Mouse (Mus musculus) hindbrain, embryonic 14.5 days (tissue): ENCODE measurements around the gene Spg20. TPM values are rescaled to one million over a fixed set of nuclear protein-coding genes. Genes with fewer than 3 reads are reported as not detected.

Experiments
- ATAC-seq: fragments of 200-750 bp; cut with Nextera tagmentation; 2 replicates; pipeline ENCODE4 v1.8.0; 2017; ENCODE audit warnings: moderate number of reproducible peaks, mild to moderate bottlenecking, moderate TSS enrichment, moderate library complexity; ENCODE audit not compliant: low FRiP score
- DNase-seq: peaks from one replicate; pipeline ENCODE4 v3.0.0-alpha.2; 2015; ENCODE audit warnings: low spot score
- H3K27ac ChIP-seq: fragments of 300-500 bp; sonication (generic); 2 replicates; pipeline ENCODE4 v1.5.1; 2014; ENCODE audit warnings: mild to moderate bottlenecking, moderate library complexity
- H3K27me3 ChIP-seq: fragments of 300-500 bp; sonication (generic); 2 replicates; pipeline ENCODE4 v1.6.1; 2014; ENCODE audit warnings: mild to moderate bottlenecking, low read length, mixed read lengths; ENCODE audit not compliant: control insufficient read depth, insufficient read depth
- H3K36me3 ChIP-seq: fragments of 300-500 bp; sonication (generic); replicated peaks from 2 replicates; pipeline ENCODE4 v1.6.1; 2014; ENCODE audit not compliant: control insufficient read depth, insufficient read depth
- H3K4me1 ChIP-seq: fragments of 300-500 bp; sonication (generic); replicated peaks from 2 replicates; pipeline ENCODE4 v1.6.1; 2014; ENCODE audit warnings: antibody characterized with exemption, low read length, mixed read lengths; ENCODE audit not compliant: control insufficient read depth, insufficient read depth
- H3K4me2 ChIP-seq: fragments of 300-500 bp; sonication (generic); replicated peaks from 2 replicates; pipeline ENCODE4 v1.6.1; 2014; ENCODE audit warnings: mild to moderate bottlenecking, moderate library complexity
- H3K4me3 ChIP-seq: fragments of 300-500 bp; sonication (generic); replicated peaks from 2 replicates; pipeline ENCODE4 v1.5.1; 2014; ENCODE audit warnings: mild to moderate bottlenecking, low read length
- H3K9ac ChIP-seq: fragments of 300-500 bp; sonication (generic); 2 replicates; pipeline ENCODE4 v1.6.1; 2014
- H3K9me3 ChIP-seq: fragments of 300-500 bp; sonication (generic); 2 replicates; pipeline ENCODE4 v1.6.1; 2016; ENCODE audit warnings: low read length; ENCODE audit not compliant: control insufficient read depth
- WGBS: fragments of 180-500 bp; shearing (Covaris S2); extraction: QIAGEN DNeasy Blood & Tissue Kit; methylation state at CpG from one replicate; pipeline ENCODE4 v1.1.7; 2014; 5-methylcytosine and 5-hydroxymethylcytosine counted together
- polyA plus RNA-seq: library from polyadenylated mRNA; unstranded; fragments of >200 nt; fragmentation: Nextera tagmentation; extraction: Ambion mirVana; gene quantifications from 2 replicates; pipeline ENCODE4 v1.2.1, GENCODE M21; 2014

The Spg20 gene
- polyA plus RNA-seq, 1 experiment from 2014 or later = 19.5 TPM

DNA sequence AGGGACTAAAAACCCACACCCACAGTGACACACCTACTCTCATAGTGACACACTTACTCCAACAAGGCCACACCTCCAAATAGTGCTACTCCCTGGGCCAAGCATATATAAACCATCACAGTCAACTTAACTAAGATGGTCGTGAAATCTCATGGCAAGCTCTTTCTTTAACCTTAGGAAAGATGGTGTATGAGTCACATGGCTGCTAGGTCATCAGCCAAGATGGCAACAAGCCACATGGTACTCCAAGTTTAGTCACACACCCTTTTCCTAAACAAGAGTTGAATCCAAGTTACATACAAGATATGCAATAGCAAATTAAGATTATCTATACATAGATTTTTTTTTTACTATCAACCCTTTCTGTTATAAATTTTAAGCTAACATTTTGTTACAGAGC, 18.7 kb upstream of the Spg20 start:
- ATAC-seq (no peak), DNase-seq (no peak)
- peaks cover 4% of the 10 kb centered on the region; the same call in 1 of the 2 replicates for H3K4me1 ChIP-seq
- no peaks in the 10 kb centered on the region for H3K9me3 ChIP-seq
- H3K4me2 ChIP-seq = no peak overlapping the region
- H3K9ac ChIP-seq = no peak overlapping the region
- WGBS = 83% methylated on average over 1 of the region's 1 CpGs
- no peak overlapping the region for H3K4me3 ChIP-seq
- H3K36me3 ChIP-seq = no peaks in the 10 kb centered on the region
- no peaks in the 10 kb centered on the region for H3K27me3 ChIP-seq
- H3K27ac ChIP-seq = no peak overlapping the region

DNA sequence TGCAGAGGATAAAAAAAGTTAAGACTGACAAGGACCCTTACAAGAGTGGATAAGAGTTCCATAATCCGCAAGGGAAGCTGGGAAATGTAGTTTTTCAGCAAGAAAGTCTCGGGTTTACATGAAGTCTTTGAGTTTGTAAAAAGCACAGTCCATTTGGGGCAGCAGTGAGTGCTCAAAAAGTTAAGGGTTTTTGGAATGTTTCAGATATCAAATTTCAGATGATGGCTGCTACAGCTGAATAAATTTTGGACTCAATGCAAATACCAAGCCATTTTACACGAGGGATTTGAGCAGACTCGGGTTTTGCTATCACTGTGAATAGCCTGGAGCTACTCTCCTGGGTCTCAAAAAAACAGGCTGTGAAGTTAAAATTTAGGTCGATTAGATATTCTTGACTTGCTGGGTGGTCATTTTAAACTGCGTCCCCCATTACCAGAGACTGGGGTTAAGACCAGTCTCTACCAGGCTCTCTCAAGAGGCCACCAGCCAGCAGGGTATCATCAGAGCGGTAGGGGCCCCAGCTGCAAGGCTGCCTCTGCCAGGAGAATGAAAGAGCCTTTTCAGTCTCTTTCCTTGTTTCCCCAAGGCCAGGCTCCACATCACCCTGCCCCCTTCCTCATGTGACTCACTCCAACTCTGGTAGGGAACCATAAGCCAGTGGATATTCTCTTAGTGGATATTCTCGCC, 15.8 kb upstream of the Spg20 start:
- Histone ChIP-seq H3K4me3 (no peak overlapping the region), H3K27ac (peak overlapping the region; percentile 26; the same call in 1 of the 2 replicates), H3K4me2 (no peak overlapping the region; the same call in 1 of the 2 replicates), H3K4me1 (peaks cover 4% of the 10 kb centered on the region; the same call in 1 of the 2 replicates), H3K9me3 (no peaks in the 10 kb centered on the region), H3K36me3 (no peaks in the 10 kb centered on the region), H3K9ac (no peak overlapping the region), H3K27me3 (no peaks in the 10 kb centered on the region)
- WGBS = 25% methylated on average over 8 of the region's 8 CpGs
- ATAC-seq = peak; percentile 74; the same call in 1 of the 2 replicates
- DNase-seq = no peak

DNA sequence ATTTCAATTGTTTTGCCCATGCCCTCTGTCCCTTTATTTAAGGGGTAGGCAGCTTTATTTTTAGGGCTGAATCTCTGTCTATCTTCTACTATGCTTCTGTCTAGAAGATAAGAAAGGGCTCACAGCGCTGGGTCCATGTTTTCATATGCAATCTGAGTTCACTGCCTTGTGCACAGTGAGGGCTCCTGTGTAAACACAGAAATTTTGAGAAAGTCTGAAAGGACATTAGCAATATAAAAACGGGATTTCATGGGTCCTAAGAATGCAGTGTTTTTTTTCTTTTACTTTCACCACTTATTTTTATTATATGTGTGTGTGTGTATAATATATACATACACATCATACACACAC, 15.3 kb upstream of the Spg20 start:
- Histone ChIP-seq H3K27ac (peak overlapping the region; percentile 26; the same call in 1 of the 2 replicates), H3K4me3 (no peak overlapping the region), H3K36me3 (no peaks in the 10 kb centered on the region), H3K9me3 (no peaks in the 10 kb centered on the region), H3K4me2 (no peak overlapping the region), H3K9ac (no peak overlapping the region), H3K27me3 (no peaks in the 10 kb centered on the region), H3K4me1 (peaks cover 4% of the 10 kb centered on the region; the same call in 1 of the 2 replicates)
- 75% methylated on average over 2 of the region's 2 CpGs for WGBS
- DNase-seq (no peak), ATAC-seq (peak; percentile 17; the same call in 1 of the 2 replicates)

DNA sequence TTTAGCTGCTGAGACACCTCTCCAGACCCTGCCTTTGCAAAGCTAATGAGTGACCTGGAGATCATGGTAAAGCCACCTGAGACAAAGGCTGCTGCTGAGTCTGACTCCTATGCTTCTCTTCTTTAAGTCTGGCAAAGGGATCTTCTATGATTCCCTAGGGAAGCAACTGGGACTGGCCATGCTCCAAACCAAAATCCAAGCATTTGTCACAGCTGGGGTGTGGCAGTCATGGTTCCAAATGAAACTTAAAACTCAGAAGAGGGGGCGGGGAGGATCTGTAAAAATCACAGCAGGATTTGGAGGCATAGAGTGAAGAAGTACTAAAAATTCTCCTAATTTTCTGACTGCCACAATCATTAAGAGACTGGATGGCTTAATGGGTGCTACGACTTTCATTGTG, 14.7 kb upstream of the Spg20 start:
- ATAC-seq (no peak), DNase-seq (no peak)
- no peak overlapping the region for H3K27ac ChIP-seq
- 73% methylated on average over 2 of the region's 2 CpGs for WGBS
- H3K4me3 ChIP-seq = no peak overlapping the region
- H3K27me3 ChIP-seq = no peaks in the 10 kb centered on the region
- H3K9ac ChIP-seq = no peak overlapping the region
- no peaks in the 10 kb centered on the region for H3K9me3 ChIP-seq
- no peaks in the 10 kb centered on the region for H3K36me3 ChIP-seq
- no peak overlapping the region for H3K4me2 ChIP-seq
- H3K4me1 ChIP-seq = peaks cover 4% of the 10 kb centered on the region; the same call in 1 of the 2 replicates

DNA sequence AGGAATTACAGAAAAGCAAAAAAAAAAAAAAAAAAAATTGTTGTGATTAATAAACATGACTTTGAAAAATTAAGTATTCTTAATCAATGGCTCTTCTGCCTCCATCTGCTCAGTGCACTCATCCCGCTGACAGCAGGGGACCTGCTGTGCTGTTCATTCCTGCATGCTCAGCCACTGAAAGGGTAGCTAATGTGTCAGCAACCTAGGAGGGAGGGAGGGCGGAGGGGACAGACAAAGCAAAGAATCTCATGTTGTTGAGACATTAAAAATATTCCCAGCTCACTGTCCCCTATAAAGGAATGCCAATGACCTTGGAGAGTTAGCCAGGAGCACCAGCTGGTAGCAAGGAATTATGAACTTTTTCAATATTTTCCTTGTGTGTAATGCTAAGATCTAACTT, 13.9 kb upstream of the Spg20 start:
- Histone ChIP-seq H3K27me3 (no peaks in the 10 kb centered on the region), H3K36me3 (no peaks in the 10 kb centered on the region), H3K4me2 (no peak overlapping the region), H3K4me3 (no peak overlapping the region), H3K9me3 (no peaks in the 10 kb centered on the region), H3K9ac (no peak overlapping the region), H3K4me1 (peaks cover 4% of the 10 kb centered on the region; the same call in 1 of the 2 replicates), H3K27ac (0 out of 2 replicates have a peak overlapping the region, but pooled peaks have one; percentile 32)
- WGBS = 24% methylated on average over 2 of the region's 2 CpGs
- DNase-seq (no peak), ATAC-seq (peak; percentile 71; the same call in 1 of the 2 replicates)

DNA sequence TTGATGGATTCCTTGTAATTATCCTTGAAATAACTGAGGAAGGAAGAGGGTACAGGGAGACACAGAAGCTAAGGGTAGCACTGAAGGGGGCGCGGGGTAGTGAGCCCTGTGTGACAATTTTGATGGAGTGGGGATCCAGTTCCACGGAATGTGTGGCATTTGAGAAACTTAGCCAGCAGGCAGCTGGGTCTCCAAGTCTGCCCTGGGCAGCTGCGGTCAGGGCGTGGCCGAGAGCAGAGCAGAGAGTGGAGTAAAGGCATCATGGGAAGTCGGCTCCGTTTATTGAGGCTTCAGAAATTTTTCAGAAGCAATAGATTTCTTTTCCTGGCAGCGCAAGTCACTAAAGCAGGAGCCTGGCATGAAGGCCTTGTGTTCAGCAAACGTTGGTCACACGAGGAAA, 12.9 kb upstream of the Spg20 start:
- no peak overlapping the region for H3K4me3 ChIP-seq
- H3K27me3 ChIP-seq = no peaks in the 10 kb centered on the region
- no peak for DNase-seq
- no peak overlapping the region for H3K27ac ChIP-seq
- H3K4me2 ChIP-seq = no peak overlapping the region
- H3K9me3 ChIP-seq = no peaks in the 10 kb centered on the region
- H3K9ac ChIP-seq = no peak overlapping the region
- H3K36me3 ChIP-seq = no peaks in the 10 kb centered on the region
- H3K4me1 ChIP-seq = peaks cover 4% of the 10 kb centered on the region; the same call in 1 of the 2 replicates
- WGBS = 71% methylated on average over 11 of the region's 11 CpGs
- no peak for ATAC-seq

DNA sequence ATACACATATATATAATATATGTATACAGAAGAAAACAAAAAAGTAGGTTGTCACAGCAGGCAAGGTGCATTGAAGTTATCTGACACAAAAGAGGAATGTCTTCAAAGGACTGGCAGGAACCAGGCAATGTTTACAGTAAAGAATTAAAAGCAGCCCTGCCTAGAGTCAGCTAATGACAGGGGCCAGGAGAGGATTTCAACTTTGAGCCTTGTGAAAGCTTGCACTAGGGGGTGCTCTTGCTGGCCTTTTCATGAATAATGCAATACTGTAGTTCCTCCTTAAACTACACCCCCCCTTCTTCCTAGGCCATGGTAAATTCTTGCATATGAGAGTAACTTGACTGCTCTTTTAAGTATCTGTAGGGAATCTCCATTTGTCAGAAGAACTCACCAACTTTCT, 10.8 kb upstream of the Spg20 start:
- H3K4me3 ChIP-seq = no peak overlapping the region
- H3K4me2 ChIP-seq = no peak overlapping the region
- H3K36me3 ChIP-seq = no peaks in the 10 kb centered on the region
- DNase-seq (no peak), ATAC-seq (no peak)
- peaks cover 4% of the 10 kb centered on the region; the same call in 1 of the 2 replicates for H3K4me1 ChIP-seq
- H3K27ac ChIP-seq = no peak overlapping the region
- H3K9ac ChIP-seq = no peak overlapping the region
- no peaks in the 10 kb centered on the region for H3K27me3 ChIP-seq
- no peaks in the 10 kb centered on the region for H3K9me3 ChIP-seq

DNA sequence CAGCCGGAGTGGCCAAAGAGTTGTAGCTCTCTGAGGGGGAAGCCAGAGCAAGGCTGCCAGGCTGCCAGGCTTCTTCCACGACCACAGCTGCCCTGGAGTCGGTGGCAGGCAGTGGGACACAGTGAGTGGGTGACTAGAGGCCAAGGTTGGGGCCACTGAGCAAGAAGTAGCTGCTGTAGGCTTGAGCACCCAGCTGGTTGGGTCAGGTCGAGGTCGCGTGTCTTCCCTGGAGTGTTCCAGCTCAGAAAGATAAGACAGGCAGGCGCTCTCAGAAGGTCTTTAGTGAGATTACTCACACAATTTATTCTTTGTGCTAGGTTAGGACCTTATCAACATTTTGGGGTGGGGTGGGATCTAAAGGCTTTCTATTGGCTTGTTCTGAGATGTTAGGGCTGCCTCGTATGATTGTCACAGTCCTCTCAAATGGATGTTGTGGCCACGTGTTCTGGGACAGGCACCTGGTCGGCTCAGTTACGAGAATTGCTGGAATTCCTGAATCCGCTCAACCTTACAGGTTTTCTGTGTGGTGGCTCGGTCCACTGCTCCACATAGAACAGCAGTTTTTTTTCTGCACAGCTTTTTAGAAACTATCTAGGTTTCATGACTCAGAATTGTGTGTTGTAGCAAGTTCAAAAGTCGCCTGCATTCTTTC, 6.4 kb upstream of the Spg20 start:
- H3K9ac ChIP-seq = no peak overlapping the region
- no peaks in the 10 kb centered on the region for H3K36me3 ChIP-seq
- DNase-seq (no peak), ATAC-seq (no peak)
- no peak overlapping the region for H3K27ac ChIP-seq
- no peaks in the 10 kb centered on the region for H3K9me3 ChIP-seq
- no peak overlapping the region for H3K4me3 ChIP-seq
- WGBS = 87% methylated on average over 14 of the region's 14 CpGs
- no peaks in the 10 kb centered on the region for H3K27me3 ChIP-seq
- no peak overlapping the region for H3K4me2 ChIP-seq
- no peaks in the 10 kb centered on the region for H3K4me1 ChIP-seq

DNA sequence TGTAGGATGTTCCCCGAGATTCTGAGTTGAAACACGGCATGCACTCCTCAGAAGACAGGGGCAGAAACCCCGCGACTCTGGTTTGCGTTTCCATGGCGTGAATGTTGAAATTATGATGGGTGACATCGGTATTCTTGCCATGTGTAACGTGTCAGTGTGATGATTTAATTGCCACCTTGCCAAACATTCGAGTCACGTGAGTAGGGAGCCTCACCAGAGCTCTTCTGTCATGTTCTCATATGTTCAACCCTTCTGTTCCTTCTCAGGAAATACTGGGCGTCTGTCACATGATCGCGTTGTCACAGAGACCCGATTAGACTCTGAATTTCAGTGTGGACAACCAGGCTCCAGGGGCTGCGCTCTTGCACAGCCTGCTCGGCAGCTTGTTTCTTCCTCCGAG, 5.9 kb upstream of the Spg20 start:
- Histone ChIP-seq H3K9ac (no peak overlapping the region), H3K9me3 (no peaks in the 10 kb centered on the region), H3K4me2 (no peak overlapping the region), H3K36me3 (no peaks in the 10 kb centered on the region), H3K4me3 (no peak overlapping the region), H3K27me3 (no peaks in the 10 kb centered on the region), H3K27ac (no peak overlapping the region), H3K4me1 (no peaks in the 10 kb centered on the region)
- 90% methylated on average over 17 of the region's 17 CpGs for WGBS
- ATAC-seq (no peak), DNase-seq (no peak)
